ENCODE assay signal across 8 mouse cellular contexts in genomic region chr15:101260387-101260786, GRCm38 (mm10). TPM values are rescaled to one million over a fixed set of nuclear protein-coding genes. Genes with fewer than 3 reads are reported as not detected.
DNase-seq lines count a peak whose midpoint lies in the region; ATAC-seq lines count a peak whose summit lies in the region.

No protein-coding gene starts in this region.

- peak overlapping the region; percentile 41 for H3K4me2 ChIP-seq in heart, embryonic 14.5 days (ENCODE audit: low read length)
- H3K4me2 ChIP-seq in midbrain, embryonic 15.5 days: no peak overlapping the region

- H3K27ac ChIP-seq in heart, embryonic 14.5 days (replicated peaks in 1 of 2; ENCODE audit: control insufficient read depth in 1 of 2, insufficient read depth in 1 of 2, low read depth in 2 of 2, low read length in 2 of 2): peak overlapping the region; percentile 86 to 87
- H3K27ac ChIP-seq in midbrain, embryonic 15.5 days: no peak overlapping the region

- ATAC-seq in heart, embryonic 14.5 days (ENCODE audit: insufficient number of reproducible peaks, insufficient read depth, low FRiP score, low read depth): no peak
- ATAC-seq in midbrain, embryonic 15.5 days (replicated peaks): no peak

- no peaks in the 10 kb centered on the region for H3K27me3 ChIP-seq in heart, embryonic 14.5 days (ENCODE audit: control insufficient read depth, insufficient read depth, low read length)
- peaks cover 2% of the 10 kb centered on the region for H3K27me3 ChIP-seq in midbrain, embryonic 15.5 days (replicated peaks)

- H3K36me3 ChIP-seq in heart, embryonic 14.5 days (ENCODE audit: control insufficient read depth, insufficient read depth, low read length): peaks cover 13% of the 10 kb centered on the region; the same call in 1 of the 2 replicates
- no peaks in the 10 kb centered on the region for H3K36me3 ChIP-seq in midbrain, embryonic 15.5 days (replicated peaks)

- WGBS in heart, embryonic 14.5 days: 22% methylated on average over 10 of the region's 10 CpGs
- 52% methylated on average over 10 of the region's 10 CpGs for WGBS in midbrain, embryonic 15.5 days

- H3K4me3 ChIP-seq in heart, embryonic 14.5 days (ENCODE audit: control insufficient read depth in 1 of 2, insufficient read depth in 1 of 2, low read depth in 1 of 2, low read length in 2 of 2): no peak overlapping the region
- H3K4me3 ChIP-seq in midbrain, embryonic 15.5 days: no peak overlapping the region

- peak overlapping the region; percentile 66; the same call in 1 of the 2 replicates for H3K9ac ChIP-seq in heart, embryonic 14.5 days (ENCODE audit: low read length)
- no peak overlapping the region for H3K9ac ChIP-seq in midbrain, embryonic 15.5 days

- no peaks in the 10 kb centered on the region for H3K9me3 ChIP-seq in heart, embryonic 14.5 days (ENCODE audit: control insufficient read depth, low read length)
- H3K9me3 ChIP-seq in midbrain, embryonic 15.5 days: no peaks in the 10 kb centered on the region

- peaks cover 40 to 49% of the 10 kb centered on the region in 2 experiments for H3K4me1 ChIP-seq in heart, embryonic 14.5 days (ENCODE audit: control insufficient read depth in 2 of 2, insufficient read depth in 2 of 2, low read length in 2 of 2)
- H3K4me1 ChIP-seq in midbrain, embryonic 15.5 days: no peaks in the 10 kb centered on the region

- DNase-seq in urinary bladder, postnatal 14 days (ENCODE audit: low spot score): peak; percentile 44
- no peak for DNase-seq in urinary bladder, postnatal 10 days (ENCODE audit: low spot score)
- DNase-seq in kidney, postnatal 36 days: peak; percentile 64 to 69
- no peak for DNase-seq in spleen, adult 12 weeks (ENCODE audit: low spot score)
- DNase-seq in c-Kit-positive CD71-positive TER-119-positive erythroid progenitor cells, embryonic 14.5 days (ENCODE audit: low spot score): no peak
- no peak for DNase-seq in urinary bladder, adult 2 months (ENCODE audit: low spot score)

RNA-seq across cellular contexts. Expression of gene Nr4a1, which starts 6.3 kb away (rescaled TPM):
- 6.0 and 6.6 TPM in 2 replicates for polyA plus RNA-seq in heart, embryonic 14.5 days (2014; fragmentation: Nextera tagmentation; extraction: Ambion mirVana)
- polyA plus RNA-seq in urinary bladder, adult 2 months (2012; rRNA removed): 11.7 and 12.4 TPM in 2 replicates
- polyA plus RNA-seq in midbrain, embryonic 15.5 days (2015; fragmentation: Nextera tagmentation; extraction: Ambion mirVana): 4.2 and 4.9 TPM in 2 replicates

RNA-seq across cellular contexts. Expression of gene Atg101, which starts 23.7 kb away (rescaled TPM):
- polyA plus RNA-seq in heart, embryonic 14.5 days (2014; fragmentation: Nextera tagmentation; extraction: Ambion mirVana): 49.5 and 50.4 TPM in 2 replicates
- 40.5 and 54.0 TPM in 2 replicates for polyA plus RNA-seq in urinary bladder, adult 2 months (2012; rRNA removed)
- 83.9 and 84.3 TPM in 2 replicates for polyA plus RNA-seq in midbrain, embryonic 15.5 days (2015; fragmentation: Nextera tagmentation; extraction: Ambion mirVana)

RNA-seq across cellular contexts. Expression of gene 6030408B16Rik, which starts 32.6 kb away (rescaled TPM):
- 0.85 and 1.8 TPM in 2 replicates for polyA plus RNA-seq in heart, embryonic 14.5 days (2014; fragmentation: Nextera tagmentation; extraction: Ambion mirVana)
- 2.2 and 3.5 TPM in 2 replicates for polyA plus RNA-seq in urinary bladder, adult 2 months (2012; rRNA removed)
- polyA plus RNA-seq in midbrain, embryonic 15.5 days (2015; fragmentation: Nextera tagmentation; extraction: Ambion mirVana): 0.28 and 0.45 TPM in 2 replicates

RNA-seq across cellular contexts. Expression of gene Grasp, which starts 36.4 kb away (rescaled TPM):
- polyA plus RNA-seq in heart, embryonic 14.5 days (2014; fragmentation: Nextera tagmentation; extraction: Ambion mirVana): 3.8 and 5.5 TPM in 2 replicates
- 8.7 and 9.7 TPM in 2 replicates for polyA plus RNA-seq in urinary bladder, adult 2 months (2012; rRNA removed)
- 1.3 and 1.9 TPM in 2 replicates for polyA plus RNA-seq in midbrain, embryonic 15.5 days (2015; fragmentation: Nextera tagmentation; extraction: Ambion mirVana)

Comparison
In these comparisons a context has a peak if more than half of its experiments do, and no peak if none do; other contexts are left out.
1. DNase-seq: peak in urinary bladder, postnatal 14 days (single experiment) and kidney, postnatal 36 days (2 of 2); none in urinary bladder, postnatal 10 days (single experiment), spleen, adult 12 weeks (single experiment), c-Kit-positive CD71-positive TER-119-positive erythroid progenitor cells, embryonic 14.5 days (single experiment) and urinary bladder, adult 2 months (single experiment).